19 mouse cellular contexts compared by ENCODE assay signal in the genomic region with DNA sequence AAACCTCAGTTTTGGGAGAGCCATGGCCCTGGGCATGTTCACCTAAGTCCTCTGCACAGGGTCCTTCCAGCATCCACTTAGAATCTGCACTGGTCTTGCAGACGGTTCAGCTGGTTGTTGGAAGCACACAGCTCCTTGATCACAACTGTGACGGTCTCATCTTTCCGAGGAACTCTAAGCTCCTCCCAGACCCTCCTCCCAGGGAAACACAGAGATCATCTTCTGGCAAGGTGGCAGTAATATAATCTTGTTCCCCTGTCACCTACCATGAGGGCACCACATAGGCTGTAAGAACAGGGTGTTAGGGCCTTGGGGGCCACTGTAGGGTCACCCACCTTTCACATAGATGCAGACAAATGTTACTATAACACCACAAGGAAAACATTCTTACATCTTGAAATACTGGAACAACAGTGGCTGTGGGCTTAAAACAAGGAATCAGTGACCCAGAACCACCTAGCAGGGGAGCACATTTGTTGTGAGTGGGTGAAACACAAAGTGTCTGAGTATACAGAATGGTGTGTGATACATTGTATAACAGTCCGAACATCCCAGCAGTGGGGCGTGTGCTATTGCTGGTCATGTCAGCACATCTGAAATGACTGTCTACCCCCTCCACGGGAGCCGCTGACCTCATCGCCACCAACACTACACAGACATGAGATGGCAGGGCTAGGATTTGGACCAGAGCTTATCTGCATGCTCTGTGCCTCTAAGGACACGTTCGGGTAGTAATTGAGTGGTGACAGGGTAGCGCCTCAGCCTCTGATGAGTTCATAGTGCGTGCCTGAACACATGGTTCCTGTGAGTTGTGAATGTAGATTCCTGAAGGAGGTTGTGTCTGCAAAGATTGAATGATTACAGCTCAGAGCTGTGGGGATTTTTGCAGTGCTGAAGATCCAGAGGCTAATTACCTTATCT. TPM values are rescaled to one million over a fixed set of nuclear protein-coding genes. Genes with fewer than 3 reads are reported as not detected.
A peak's percentile ranks its signal among the peaks of the same experiment; 100 is the strongest.
DNase-seq lines count a peak whose midpoint lies in the region; ATAC-seq lines count a peak whose summit lies in the region.
"Had no signal": no experiment of that assay in that cellular context is flagged by ENCODE, and none has a peak within 500 bp of the region (broad histone marks: within the 10 kb centered on the region; RNA-seq: fewer than 3 reads in every experiment).

No protein-coding gene starts in this region.

- 30% methylated on average over 12 of the region's 12 CpGs for WGBS in heart, embryonic 13.5 days
- 54% methylated on average over 12 of the region's 12 CpGs for WGBS in intestine, embryonic 14.5 days

- H3K9ac ChIP-seq in heart, embryonic 13.5 days, result no peak overlapping the region
- no peak overlapping the region for H3K9ac ChIP-seq in intestine, embryonic 14.5 days (ENCODE audit: low read length)
- H3K9ac ChIP-seq: forebrain, embryonic 13.5 days; hindbrain, embryonic 12.5 days; lung, embryonic 14.5 days had no signal

- no peaks in the 10 kb centered on the region for H3K9me3 ChIP-seq in megakaryocyte, embryonic 14.5 days
- H3K9me3 ChIP-seq in heart, embryonic 13.5 days, result no peaks in the 10 kb centered on the region
- H3K9me3 ChIP-seq in intestine, embryonic 14.5 days (ENCODE audit: control insufficient read depth, low read length), result no peaks in the 10 kb centered on the region
- H3K9me3 ChIP-seq: forebrain, embryonic 13.5 days; hindbrain, embryonic 12.5 days had no signal

- peak overlapping the region; percentile 2 for H3K4me3 ChIP-seq in megakaryocyte, embryonic 14.5 days (replicated peaks)
- H3K4me3 ChIP-seq in heart, embryonic 13.5 days, result no peak overlapping the region
- no peak overlapping the region for H3K4me3 ChIP-seq in intestine, embryonic 14.5 days (ENCODE audit: low read depth, low read length)
- H3K4me3 ChIP-seq: forebrain, embryonic 13.5 days; gastrocnemius, adult 2 months; hindbrain, embryonic 12.5 days had no signal

- no peak for DNase-seq in intestine, embryonic 14.5 days (ENCODE audit: low spot score)
- DNase-seq in yolk sac, embryonic 10.5 days (ENCODE audit: low spot score), result peak; percentile 11
- DNase-seq in spleen, adult 18-20 months, result no peak
- no peak for DNase-seq in retina, postnatal 1 day
- DNase-seq: adrenal gland, postnatal 14 days; cerebellum, adult 9-11 months; embryo, embryonic 11 days; gastrocnemius, adult 2 months; kidney, adult 11 months; lung, embryonic 14.5 days; right cerebral cortex, postnatal 25 days; thymus, postnatal 25 days had no signal

- peak overlapping the region; percentile 26 for H3K4me2 ChIP-seq in heart, embryonic 13.5 days
- H3K4me2 ChIP-seq in intestine, embryonic 14.5 days (ENCODE audit: low read length), result peak overlapping the region; percentile 26
- H3K4me2 ChIP-seq: forebrain, embryonic 13.5 days; hindbrain, embryonic 12.5 days; lung, embryonic 14.5 days had no signal

- peaks cover 6% of the 10 kb centered on the region for H3K27me3 ChIP-seq in megakaryocyte, embryonic 14.5 days (replicated peaks)
- H3K27me3 ChIP-seq in heart, embryonic 13.5 days (replicated peaks), result 0 out of 2 replicates have a peak, but pooled peaks cover 4% of the 10 kb centered on the region
- no peaks in the 10 kb centered on the region for H3K27me3 ChIP-seq in intestine, embryonic 14.5 days (replicated peaks; ENCODE audit: control insufficient read depth, insufficient read depth, low read length)
- H3K27me3 ChIP-seq: forebrain, embryonic 13.5 days; hindbrain, embryonic 12.5 days had no signal

- 0 out of 2 replicates have a peak, but pooled peaks cover 3% of the 10 kb centered on the region for H3K4me1 ChIP-seq in megakaryocyte, embryonic 14.5 days
- peaks cover 39% of the 10 kb centered on the region for H3K4me1 ChIP-seq in heart, embryonic 13.5 days
- no peaks in the 10 kb centered on the region for H3K4me1 ChIP-seq in intestine, embryonic 14.5 days (replicated peaks; ENCODE audit: control insufficient read depth, insufficient read depth, low read length)

- no peaks in the 10 kb centered on the region for H3K36me3 ChIP-seq in megakaryocyte, embryonic 14.5 days (replicated peaks; ENCODE audit: low read length)
- no peaks in the 10 kb centered on the region for H3K36me3 ChIP-seq in heart, embryonic 13.5 days
- no peaks in the 10 kb centered on the region for H3K36me3 ChIP-seq in intestine, embryonic 14.5 days (ENCODE audit: control insufficient read depth, insufficient read depth, low read length)
- H3K36me3 ChIP-seq: hindbrain, embryonic 12.5 days had no signal

- ATAC-seq in megakaryocyte, adult 5-6 weeks (ENCODE audit: poor library complexity, severe bottlenecking), result no peak
- ATAC-seq in heart, embryonic 13.5 days (ENCODE audit: extremely low read depth, insufficient number of reproducible peaks, low FRiP score, low TSS enrichment), result peak; percentile 79; the same call in 1 of the 2 replicates
- ATAC-seq in intestine, embryonic 14.5 days (replicated peaks; ENCODE audit: low FRiP score, low TSS enrichment, low read depth), result peak; percentile 50; the same call in 1 of the 2 replicates
- no peak for ATAC-seq in erythroblast, adult 5-6 weeks (replicated peaks; ENCODE audit: low FRiP score, poor library complexity, severe bottlenecking)
- ATAC-seq: CD4-positive, CD25-positive, alpha-beta regulatory T cell, adult 4 months; forebrain, embryonic 13.5 days had no signal

- peak overlapping the region; percentile 28; the same call in 1 of the 2 replicates for H3K27ac ChIP-seq in heart, embryonic 13.5 days (replicated peaks)
- H3K27ac ChIP-seq in intestine, embryonic 14.5 days (ENCODE audit: low read depth), result no peak overlapping the region
- H3K27ac ChIP-seq: forebrain, embryonic 13.5 days; gastrocnemius, adult 2 months; hindbrain, embryonic 12.5 days had no signal

RNA-seq across cellular contexts. Expression of a gene that starts 28.5 kb away (rescaled TPM):
- polyA plus RNA-seq in megakaryocyte, embryonic 14.5 days (2012; ENCODE audit: insufficient read depth, low replicate concordance), result 4.0 and 5.0 TPM in 2 replicates
- total RNA-seq in megakaryocyte, adult 5-6 weeks (2015), result 10.4 and 11.1 TPM in 2 replicates
- 10.2 and 13.3 TPM in 2 replicates for total RNA-seq in megakaryocyte, adult 5-6 weeks (2017)
- 2.7 and 3.2 TPM in 2 replicates for polyA plus RNA-seq in heart, embryonic 13.5 days (2015; fragmentation: Nextera tagmentation; extraction: Ambion mirVana)
- polyA plus RNA-seq in intestine, embryonic 14.5 days (2014; fragmentation: Nextera tagmentation; extraction: Ambion mirVana), result 6.8 and 9.0 TPM in 2 replicates
- total RNA-seq in erythroblast, adult 5-6 weeks (2015; ENCODE audit: low replicate concordance), result 6.3 and 7.7 TPM in 2 replicates
- total RNA-seq in erythroblast, adult 5-6 weeks (2017; ENCODE audit: low replicate concordance), result 9.2 and 9.9 TPM in 2 replicates

RNA-seq across cellular contexts. Expression of a gene that starts 29.4 kb away (rescaled TPM):
- polyA plus RNA-seq in megakaryocyte, embryonic 14.5 days (2012; ENCODE audit: insufficient read depth, low replicate concordance), result 3.8 and 18.8 TPM in 2 replicates
- 32.6 and 33.9 TPM in 2 replicates for total RNA-seq in megakaryocyte, adult 5-6 weeks (2015)
- 61.7 and 76.5 TPM in 2 replicates for total RNA-seq in megakaryocyte, adult 5-6 weeks (2017)
- 65.9 and 69.9 TPM in 2 replicates for polyA plus RNA-seq in heart, embryonic 13.5 days (2015; fragmentation: Nextera tagmentation; extraction: Ambion mirVana)
- 141 and 153 TPM in 2 replicates for polyA plus RNA-seq in intestine, embryonic 14.5 days (2014; fragmentation: Nextera tagmentation; extraction: Ambion mirVana)
- total RNA-seq in erythroblast, adult 5-6 weeks (2015; ENCODE audit: low replicate concordance), result 13.8 and 26.3 TPM in 2 replicates
- 32.4 and 37.1 TPM in 2 replicates for total RNA-seq in erythroblast, adult 5-6 weeks (2017; ENCODE audit: low replicate concordance)

RNA-seq across cellular contexts. Expression of a gene that starts 48.3 kb away (rescaled TPM):
- 1.9 and 3.2 TPM in 2 replicates for polyA plus RNA-seq in megakaryocyte, embryonic 14.5 days (2012; ENCODE audit: insufficient read depth, low replicate concordance)
- total RNA-seq in megakaryocyte, adult 5-6 weeks (2015), result 1.7 and 2.1 TPM in 2 replicates
- total RNA-seq in megakaryocyte, adult 5-6 weeks (2017), result 2.9 and 3.0 TPM in 2 replicates
- 8.2 and 9.6 TPM in 2 replicates for polyA plus RNA-seq in heart, embryonic 13.5 days (2015; fragmentation: Nextera tagmentation; extraction: Ambion mirVana)
- polyA plus RNA-seq in intestine, embryonic 14.5 days (2014; fragmentation: Nextera tagmentation; extraction: Ambion mirVana), result 19.8 and 25.2 TPM in 2 replicates
- total RNA-seq in erythroblast, adult 5-6 weeks (2015; ENCODE audit: low replicate concordance), result 3.8 TPM in 1 of 2 replicates, not detected in the other
- total RNA-seq in erythroblast, adult 5-6 weeks (2017; ENCODE audit: low replicate concordance), result 0.56 TPM in 1 of 2 replicates, not detected in the other

Comparison
In these comparisons a context has a peak if more than half of its experiments do, and no peak if none do; other contexts are left out.
1. ATAC-seq: peak in heart, embryonic 13.5 days (single experiment) and intestine, embryonic 14.5 days (single experiment); none in megakaryocyte, adult 5-6 weeks (single experiment) and erythroblast, adult 5-6 weeks (single experiment).